1 mouse cellular context compared by ENCODE assay signal in genomic region chr10:75443017-75443416, GRCm38 (mm10).
TF ChIP-seq lines count a peak whose summit lies in the region.

No protein-coding gene starts in this region.

TF ChIP-seq in MEL, 35 proteins besides CTCF, POLR2A, EP300 and RAD21 (continued from another document):
- TF ChIP-seq MAFK (IDR thresholded peaks at IDR 0.05; ENCODE audit: borderline replicate concordance, low read depth, low read length) (no peak), NRF1 (IDR thresholded peaks at IDR 0.05; ENCODE audit: insufficient read depth, low read depth, low read length, poor library complexity, severe bottlenecking) (no peak), ZKSCAN1 (IDR thresholded peaks at IDR 0.05; ENCODE audit: low read depth, low read length) (no peak), ZC3H11A (IDR thresholded peaks at IDR 0.05; ENCODE audit: low read depth, low read length) (peak; percentile 56; the same call in 1 of the 2 replicates), CHD2 (IDR thresholded peaks at IDR 0.05; ENCODE audit: low read length) (no peak), TAL1 (IDR thresholded peaks at IDR 0.05; ENCODE audit: low read length) (no peak), UBTF (IDR thresholded peaks at IDR 0.05; ENCODE audit: borderline replicate concordance, insufficient read depth, low read depth, low read length) (no peak), HCFC1 (IDR thresholded peaks at IDR 0.05; ENCODE audit: low read depth, low read length) (no peak), MEF2A (IDR thresholded peaks at IDR 0.05; ENCODE audit: extremely low read depth, insufficient replicate concordance, low read depth, low read length, poor library complexity, severe bottlenecking) (no peak), MYB (IDR thresholded peaks at IDR 0.05; ENCODE audit: low read depth, low read length) (no peak), MAZ (IDR thresholded peaks at IDR 0.05; ENCODE audit: low read depth, low read length) (no peak), JUND (IDR thresholded peaks at IDR 0.05; ENCODE audit: low read depth, low read length) (no peak), KAT2A (conservative IDR thresholded peaks at IDR 0.05; ENCODE audit: low read depth, low read length) (no peak), POLR2AphosphoS2 (IDR thresholded peaks at IDR 0.05; ENCODE audit: low read length) (no peak), SMC3 (IDR thresholded peaks at IDR 0.05; ENCODE audit: low read depth, low read length) (peak; percentile 69), BHLHE40 (IDR thresholded peaks at IDR 0.05; ENCODE audit: borderline replicate concordance, low read depth, low read length) (no peak), MAX (IDR thresholded peaks at IDR 0.05; ENCODE audit: low read length) (no peak), ZMIZ1 (IDR thresholded peaks at IDR 0.05; ENCODE audit: low read depth, low read length) (no peak), USF2 (IDR thresholded peaks at IDR 0.05; ENCODE audit: borderline replicate concordance in 1 of 2, insufficient read depth in 1 of 2, low read depth in 1 of 2, low read length in 2 of 2) (no peak)
